Mouse (Mus musculus) kidney, embryonic 16.5 days (tissue): ENCODE results near the gene Acox2. TPM values are rescaled to one million over a fixed set of nuclear protein-coding genes. Genes with fewer than 3 reads are reported as not detected.

Source experiments
- ATAC-seq: fragments of 200-750 bp; cut with Nextera tagmentation; 2 replicates; pipeline ENCODE4 v1.8.0; 2017; ENCODE audit warnings: moderate TSS enrichment; ENCODE audit not compliant: low FRiP score, low TSS enrichment
- H3K27ac ChIP-seq: fragments of 300-500 bp; sonication (generic); 2 replicates; pipeline ENCODE4 v1.5.1; 2014; ENCODE audit warnings: low read length
- H3K27me3 ChIP-seq: fragments of 300-500 bp; sonication (generic); 2 replicates; pipeline ENCODE4 v1.6.1; 2014; ENCODE audit warnings: low read length, control low read depth, mixed read lengths; ENCODE audit not compliant: insufficient read depth
- H3K36me3 ChIP-seq: fragments of 300-500 bp; sonication (generic); 2 replicates; pipeline ENCODE4 v1.6.1; 2014; ENCODE audit warnings: low read length, control low read depth, mixed read lengths; ENCODE audit not compliant: insufficient read depth
- H3K4me1 ChIP-seq: fragments of 300-500 bp; sonication (generic); 2 replicates; pipeline ENCODE4 v1.6.1; 2014; ENCODE audit warnings: low read length, control low read depth, mixed read lengths; ENCODE audit not compliant: insufficient read depth
- H3K4me2 ChIP-seq: fragments of 300-500 bp; sonication (generic); replicated peaks from 2 replicates; pipeline ENCODE4 v1.6.1; 2014; ENCODE audit warnings: low read depth, low read length
- H3K4me3 ChIP-seq: fragments of 300-500 bp; sonication (generic); 2 replicates; pipeline ENCODE4 v1.5.1; 2014; ENCODE audit warnings: mild to moderate bottlenecking, low read length
- H3K9ac ChIP-seq: fragments of 300-500 bp; sonication (generic); replicated peaks from 2 replicates; pipeline ENCODE4 v1.6.1; 2014; ENCODE audit warnings: low read length
- H3K9me3 ChIP-seq: fragments of 300-500 bp; sonication (generic); 2 replicates; pipeline ENCODE4 v1.6.1; 2016; ENCODE audit warnings: low read length, control low read depth
- WGBS: fragments of 180-500 bp; shearing (Covaris S2); extraction: QIAGEN DNeasy Blood & Tissue Kit; methylation state at CpG from one replicate; pipeline ENCODE4 v1.1.7; 2014; 5-methylcytosine and 5-hydroxymethylcytosine counted together
- polyA plus RNA-seq: library from polyadenylated mRNA; unstranded; fragments of >200 nt; fragmentation: Nextera tagmentation; extraction: Ambion mirVana; gene quantifications from 2 replicates; pipeline ENCODE4 v1.2.1, GENCODE M21; 2015

Gene Acox2
- polyA plus RNA-seq, 1 experiment from 2014 or later, result 2.0 TPM

DNA sequence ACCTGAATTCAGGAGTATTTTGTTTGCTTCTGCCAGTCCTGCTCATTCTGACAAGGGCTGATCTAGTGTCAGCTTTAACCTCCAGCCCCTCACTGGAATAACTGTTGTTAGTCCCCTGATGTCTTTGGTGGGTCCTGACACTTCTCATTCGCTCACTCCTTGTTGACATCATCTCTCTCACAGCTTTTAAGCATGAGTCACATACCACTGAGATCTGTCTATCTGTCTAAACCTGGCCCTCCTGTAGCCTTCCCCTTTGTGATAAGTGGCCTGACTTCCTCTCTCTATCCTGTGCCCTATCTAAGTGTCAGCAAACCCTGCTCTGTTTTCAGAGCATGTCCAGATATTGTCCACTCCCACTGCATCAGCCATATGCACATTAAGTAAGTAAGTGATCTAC is 25.9 kb downstream of the Acox2 start:
- Histone ChIP-seq H3K4me1 (no peaks in the 10 kb centered on the region), H3K27me3 (no peaks in the 10 kb centered on the region), H3K27ac (no peak overlapping the region), H3K4me2 (no peak overlapping the region), H3K4me3 (no peak overlapping the region), H3K9me3 (no peaks in the 10 kb centered on the region), H3K36me3 (no peaks in the 10 kb centered on the region), H3K9ac (no peak overlapping the region)
- WGBS, result 57% methylated on average over 1 of the region's 1 CpGs
- no peak for ATAC-seq

DNA sequence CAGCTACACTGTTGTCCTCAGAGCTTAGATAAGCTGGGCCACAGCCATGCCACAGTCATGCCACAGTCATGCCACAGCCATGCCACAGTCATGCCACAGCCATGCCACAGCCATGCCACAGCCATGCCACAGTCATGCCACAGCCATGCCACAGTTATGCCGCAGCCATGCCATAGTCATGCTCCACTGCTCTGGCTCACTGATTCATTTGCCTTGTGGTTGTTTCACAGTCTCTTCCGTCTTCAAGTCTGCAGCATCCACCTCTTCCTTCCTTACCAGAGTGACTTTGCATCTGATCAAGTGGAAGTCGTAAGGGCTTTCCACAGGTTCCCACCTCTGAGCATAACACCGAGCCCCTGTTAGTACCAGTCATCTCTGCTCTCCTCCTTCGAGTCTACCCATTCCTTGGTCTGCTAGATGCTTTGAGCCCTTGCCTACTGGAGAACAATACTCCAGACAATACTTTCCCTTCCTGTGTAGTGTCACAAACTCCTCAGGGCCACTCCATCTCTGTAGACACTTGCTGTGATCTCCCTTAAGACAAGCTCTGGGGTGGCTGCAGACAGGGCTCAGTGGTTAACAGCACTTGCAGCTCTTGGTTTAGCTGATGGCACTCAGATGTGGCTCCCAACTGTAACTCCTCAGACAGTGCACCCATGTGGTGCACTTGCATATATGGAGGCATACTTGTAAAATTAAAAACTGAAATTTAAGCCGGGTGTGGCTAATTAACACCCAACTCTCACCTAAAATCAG is 26.8 kb downstream of the Acox2 start:
- ATAC-seq, result no peak
- no peaks in the 10 kb centered on the region for H3K27me3 ChIP-seq
- no peaks in the 10 kb centered on the region for H3K36me3 ChIP-seq
- no peak overlapping the region for H3K4me3 ChIP-seq
- H3K9ac ChIP-seq, result no peak overlapping the region
- no peak overlapping the region for H3K4me2 ChIP-seq
- H3K4me1 ChIP-seq, result no peaks in the 10 kb centered on the region
- 88% methylated on average over 6 of the region's 6 CpGs for WGBS
- H3K27ac ChIP-seq, result no peak overlapping the region
- H3K9me3 ChIP-seq, result no peaks in the 10 kb centered on the region

DNA sequence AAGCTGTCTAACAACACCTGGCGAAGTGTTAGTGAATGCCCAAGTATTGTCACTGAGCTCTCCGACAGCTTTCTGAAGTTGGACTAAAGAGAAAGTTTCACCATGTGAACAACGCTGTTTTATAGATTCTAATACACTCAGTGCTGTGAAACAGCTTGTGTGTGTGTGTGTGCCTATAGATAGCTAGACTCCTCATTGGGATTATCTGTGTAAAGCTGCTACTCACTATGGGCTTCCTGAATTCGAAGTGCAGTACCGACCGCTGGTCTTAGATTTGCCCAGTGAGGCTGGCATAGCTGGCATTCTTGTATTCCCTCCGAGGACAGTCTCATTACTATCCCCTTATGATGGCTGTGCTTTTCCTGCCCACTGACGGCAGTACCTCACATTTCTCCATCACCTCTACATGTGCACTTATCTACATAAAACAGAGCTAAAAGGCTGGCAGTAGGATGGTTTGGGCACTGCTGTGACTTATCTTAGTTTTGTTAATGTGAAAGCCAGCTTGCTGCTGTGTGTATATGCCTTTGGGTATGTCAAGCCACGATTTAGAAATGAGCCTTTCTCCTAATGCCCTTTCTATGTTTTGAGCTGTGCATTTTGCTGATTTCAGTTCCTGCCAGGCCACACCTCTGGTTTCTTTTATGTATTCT is 29.7 kb downstream of the Acox2 start:
- Histone ChIP-seq H3K27me3 (no peaks in the 10 kb centered on the region), H3K4me2 (no peak overlapping the region), H3K4me1 (no peaks in the 10 kb centered on the region), H3K9me3 (no peaks in the 10 kb centered on the region), H3K4me3 (no peak overlapping the region), H3K36me3 (no peaks in the 10 kb centered on the region), H3K27ac (no peak overlapping the region), H3K9ac (no peak overlapping the region)
- WGBS, result 86% methylated on average over 9 of the region's 9 CpGs
- no peak for ATAC-seq

DNA sequence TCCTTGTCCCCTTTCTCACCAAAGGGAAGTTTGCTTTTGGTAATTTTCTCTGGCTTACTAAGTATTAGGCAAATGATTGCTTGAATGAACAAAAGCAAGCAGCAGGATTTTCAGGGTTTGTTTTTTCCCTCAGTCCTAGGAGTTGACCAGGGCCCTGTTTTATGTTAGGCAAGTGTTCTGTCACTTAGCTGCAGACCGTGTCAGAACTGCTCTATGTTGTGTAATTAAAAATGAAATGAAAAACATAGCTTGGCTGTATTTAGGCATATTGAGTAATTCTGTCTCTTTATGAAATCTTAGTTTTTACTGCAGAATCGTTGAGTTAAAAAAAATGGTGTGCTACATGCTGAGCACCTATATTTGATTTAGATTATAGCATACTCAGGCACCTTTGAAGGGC is 34.3 kb downstream of the Acox2 start:
- WGBS, result 89% methylated on average over 2 of the region's 2 CpGs
- no peaks in the 10 kb centered on the region for H3K9me3 ChIP-seq

DNA sequence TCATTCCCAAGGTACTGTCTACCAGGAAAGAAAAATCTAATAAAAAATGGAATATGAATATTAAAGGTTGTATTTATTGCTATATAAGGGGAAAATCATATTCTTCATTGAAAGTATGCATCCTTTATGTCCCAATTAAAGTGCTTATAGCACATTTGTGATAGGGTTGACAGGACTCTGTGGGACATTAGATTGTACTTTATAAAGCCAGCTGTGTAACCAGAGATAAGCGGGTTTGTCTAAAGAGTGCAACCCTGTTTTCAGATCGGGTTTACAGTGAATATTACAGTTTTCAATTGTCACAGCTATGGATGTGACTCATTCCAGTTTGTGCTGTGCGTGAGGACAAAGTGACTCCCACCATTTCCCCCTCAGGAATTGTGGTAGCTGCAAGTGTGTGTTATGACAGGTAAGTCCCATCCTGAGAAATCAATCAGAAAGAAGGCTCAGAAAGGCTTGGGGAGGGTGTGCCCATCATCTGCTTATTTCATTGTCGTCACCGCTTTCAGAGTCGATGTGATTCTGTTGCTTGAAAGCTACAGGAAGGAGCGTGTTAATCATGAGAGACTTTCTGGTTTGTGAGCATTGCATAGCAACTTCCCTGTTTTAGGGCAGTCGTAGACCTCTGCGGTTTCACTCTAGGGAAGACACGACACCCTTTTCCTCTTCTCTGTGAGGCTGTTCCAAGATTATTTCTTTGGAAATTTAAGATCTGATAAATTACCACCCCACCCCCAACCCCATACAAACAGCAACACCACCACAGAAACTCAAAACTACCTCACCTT is 35.5 kb downstream of the Acox2 start:
- peaks cover 11% of the 10 kb centered on the region for H3K36me3 ChIP-seq
- no peaks in the 10 kb centered on the region for H3K9me3 ChIP-seq
- no peak overlapping the region for H3K4me2 ChIP-seq
- no peak overlapping the region for H3K27ac ChIP-seq
- no peak overlapping the region for H3K4me3 ChIP-seq
- ATAC-seq, result no peak
- H3K9ac ChIP-seq, result no peak overlapping the region
- WGBS, result 85% methylated on average over 10 of the region's 10 CpGs
- H3K27me3 ChIP-seq, result no peaks in the 10 kb centered on the region
- peaks cover 5% of the 10 kb centered on the region for H3K4me1 ChIP-seq

More for the DNA sequence above, 34.3 kb downstream of the Acox2 start:
- H3K4me3 ChIP-seq, result no peak overlapping the region
- H3K27ac ChIP-seq, result no peak overlapping the region
- no peak overlapping the region for H3K4me2 ChIP-seq
- ATAC-seq, result no peak
- H3K9ac ChIP-seq, result no peak overlapping the region
- peaks cover 11% of the 10 kb centered on the region for H3K36me3 ChIP-seq
- no peaks in the 10 kb centered on the region for H3K27me3 ChIP-seq
- H3K4me1 ChIP-seq, result no peaks in the 10 kb centered on the region

DNA sequence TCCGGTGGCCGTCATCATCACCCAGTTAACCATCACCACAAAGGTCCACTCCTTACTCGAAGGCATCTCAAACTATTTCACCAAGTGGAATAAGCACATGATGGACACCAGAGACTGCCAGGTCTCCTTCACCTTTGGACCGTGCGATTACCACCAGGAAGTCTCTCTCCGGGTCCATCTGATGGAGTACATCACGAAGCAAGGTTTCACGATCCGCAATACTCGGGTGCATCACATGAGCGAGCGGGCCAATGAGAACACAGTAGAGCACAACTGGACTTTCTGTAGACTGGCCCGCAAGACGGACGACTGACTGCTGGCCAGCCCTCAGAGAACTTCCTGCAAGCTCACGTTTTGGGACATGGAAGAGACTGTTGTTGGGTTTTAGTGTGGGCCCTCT is 36.6 kb downstream of the Acox2 start:
- Histone ChIP-seq H3K4me3 (no peak overlapping the region), H3K9ac (no peak overlapping the region), H3K4me2 (no peak overlapping the region), H3K36me3 (peaks cover 11% of the 10 kb centered on the region), H3K9me3 (no peaks in the 10 kb centered on the region), H3K27me3 (no peaks in the 10 kb centered on the region), H3K4me1 (peaks cover 11% of the 10 kb centered on the region), H3K27ac (no peak overlapping the region)
- no peak for ATAC-seq
- WGBS, result 94% methylated on average over 16 of the region's 16 CpGs

DNA sequence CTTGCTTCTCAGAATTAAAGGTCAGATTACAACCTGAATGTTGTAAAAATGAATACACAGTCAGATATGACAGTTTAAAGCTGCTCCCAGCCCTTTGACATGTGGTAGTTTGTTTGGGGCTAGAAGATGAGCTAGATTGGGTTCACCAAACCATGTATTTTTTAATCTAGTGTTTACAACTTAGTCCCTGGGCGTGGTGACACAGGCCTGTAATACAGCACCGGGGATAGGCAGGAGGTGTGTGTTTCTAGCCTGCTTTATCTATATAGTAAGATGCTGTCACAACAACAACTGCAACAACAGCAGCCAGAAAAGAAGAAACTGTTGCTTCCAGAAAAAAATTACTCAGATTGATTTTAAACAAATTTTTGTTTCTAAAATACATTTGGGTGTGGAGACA is 38.2 kb downstream of the Acox2 start:
- no peak for ATAC-seq

DNA sequence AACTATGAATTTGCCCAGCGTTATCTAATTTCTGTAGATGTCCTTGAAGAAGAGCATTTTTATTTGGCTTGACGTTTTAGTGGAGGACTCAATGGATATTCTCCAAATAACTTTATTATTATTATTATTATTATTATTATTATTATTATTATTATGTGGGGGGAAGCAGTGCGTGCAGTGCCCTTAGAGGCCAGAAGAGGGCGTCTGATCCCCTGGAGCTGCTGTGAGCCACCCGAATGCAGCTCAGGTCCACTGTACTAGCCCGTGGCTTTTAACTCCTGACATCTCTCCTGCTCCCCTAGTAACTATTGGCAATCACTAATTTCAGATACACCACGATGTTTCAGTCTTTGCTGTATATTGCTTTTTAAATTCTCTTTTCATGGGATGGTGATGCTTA is 38.8 kb downstream of the Acox2 start:
- H3K4me3 ChIP-seq, result no peak overlapping the region
- no peak overlapping the region for H3K27ac ChIP-seq
- WGBS, result 72% methylated on average over 7 of the region's 7 CpGs
- H3K4me2 ChIP-seq, result no peak overlapping the region
- peaks cover 23% of the 10 kb centered on the region for H3K4me1 ChIP-seq
- no peaks in the 10 kb centered on the region for H3K27me3 ChIP-seq
- peaks cover 11% of the 10 kb centered on the region for H3K36me3 ChIP-seq
- no peaks in the 10 kb centered on the region for H3K9me3 ChIP-seq
- no peak overlapping the region for H3K9ac ChIP-seq
- ATAC-seq, result no peak

More for the DNA sequence above, 38.2 kb downstream of the Acox2 start:
- WGBS, result 89% methylated on average over 2 of the region's 2 CpGs
- Histone ChIP-seq H3K27ac (no peak overlapping the region), H3K4me1 (peaks cover 17% of the 10 kb centered on the region), H3K27me3 (no peaks in the 10 kb centered on the region), H3K4me2 (no peak overlapping the region), H3K36me3 (peaks cover 11% of the 10 kb centered on the region), H3K9ac (no peak overlapping the region), H3K9me3 (no peaks in the 10 kb centered on the region), H3K4me3 (no peak overlapping the region)

DNA sequence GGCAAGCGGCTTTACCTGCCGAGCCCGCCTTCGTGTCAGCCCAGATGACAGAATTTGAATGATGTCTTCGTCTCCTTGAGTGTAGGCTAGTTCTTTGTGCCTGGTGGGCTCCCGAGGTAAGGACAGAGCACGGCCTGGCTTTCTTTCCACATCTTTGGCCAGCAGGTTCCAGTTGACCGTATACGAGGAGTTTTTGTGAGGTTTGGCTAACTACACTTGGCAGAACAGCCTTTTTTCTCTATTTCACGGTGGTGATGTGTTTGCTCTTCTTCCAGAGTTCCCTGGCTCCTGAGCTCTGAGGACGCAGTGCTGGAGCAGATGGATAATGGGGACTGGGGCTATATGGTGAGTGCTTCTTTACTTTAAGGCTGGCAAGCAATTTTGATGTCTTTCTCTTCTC is 39.3 kb downstream of the Acox2 start:
- ATAC-seq, result no peak
- H3K4me3 ChIP-seq, result no peak overlapping the region
- H3K9ac ChIP-seq, result no peak overlapping the region
- H3K9me3 ChIP-seq, result no peaks in the 10 kb centered on the region
- H3K4me2 ChIP-seq, result no peak overlapping the region
- peaks cover 28% of the 10 kb centered on the region for H3K4me1 ChIP-seq
- peaks cover 11% of the 10 kb centered on the region for H3K36me3 ChIP-seq
- no peak overlapping the region for H3K27ac ChIP-seq
- WGBS, result 77% methylated on average over 11 of the region's 11 CpGs
- H3K27me3 ChIP-seq, result no peaks in the 10 kb centered on the region
